Mouse (Mus musculus): ENCODE measurements at regions not wholly inside any gene's neighbourhood (a gene's known extent, or its start where the extent isn't known, plus 50 kb on each side); places are given as distances from the start of the nearest gene placed in this dataset.
"Not testable (repeated sequence)": the region's sequence is repeated elsewhere in the genome, so short reads cannot be mapped to it uniquely, and the experiment has no call there.

GRCm38 (mm10) chrX:122935358-122935757, 94.1 kb downstream of the Gm17521 start:
- peak; percentile 1 for DNase-seq (ENCODE audit: low read depth)
- no peak for TF ChIP-seq POLR2A (IDR thresholded peaks at IDR 0.05; ENCODE audit: borderline replicate concordance, extremely low read depth, insufficient read depth, insufficient read length, poor library complexity, severe bottlenecking)

GRCm38 (mm10) chrX:122892682-122893081, 136.8 kb downstream of the Gm17521 start:
- DNase-seq (ENCODE audit: low read depth), result no peak
- no peak for TF ChIP-seq POLR2A (IDR thresholded peaks at IDR 0.05; ENCODE audit: borderline replicate concordance, extremely low read depth, insufficient read depth, insufficient read length, poor library complexity, severe bottlenecking)
- no peak for TF ChIP-seq CTCF (IDR thresholded peaks at IDR 0.05; ENCODE audit: borderline replicate concordance, extremely low read depth, insufficient read depth, insufficient read length)

GRCm38 (mm10) chrX:122854453-122854852, 175.0 kb downstream of the Gm17521 start:
- DNase-seq (ENCODE audit: low read depth), result peak; percentile 12
- TF ChIP-seq POLR2A (IDR thresholded peaks at IDR 0.05; ENCODE audit: borderline replicate concordance, extremely low read depth, insufficient read depth, insufficient read length, poor library complexity, severe bottlenecking) (no peak), CTCF (IDR thresholded peaks at IDR 0.05; ENCODE audit: borderline replicate concordance, extremely low read depth, insufficient read depth, insufficient read length) (no peak)

GRCm38 (mm10) chrX:122831222-122831621, 198.2 kb downstream of the Gm17521 start:
- not testable (repeated sequence) for DNase-seq (ENCODE audit: low read depth)

- no peak for TF ChIP-seq POLR2A (IDR thresholded peaks at IDR 0.05; ENCODE audit: borderline replicate concordance, extremely low read depth, insufficient read depth, insufficient read length, poor library complexity, severe bottlenecking)
- TF ChIP-seq CTCF (IDR thresholded peaks at IDR 0.05; ENCODE audit: borderline replicate concordance, extremely low read depth, insufficient read depth, insufficient read length), result peak; percentile 45; the same call in 1 of the 2 replicates
These were observed 203.4 kb downstream of the Gm17521 start for GRCm38 (mm10) chrX:122826035-122826434.

More at GRCm38 (mm10) chrX:122826035-122826434, 203.4 kb downstream of the Gm17521 start:
- DNase-seq (ENCODE audit: low read depth), result peak; percentile 61
